Mouse (Mus musculus): ENCODE data around the gene Gps2. TPM values are rescaled to one million over a fixed set of nuclear protein-coding genes. Genes with fewer than 3 reads are reported as not detected.

The Gps2 gene
- total and polyA plus RNA-seq, 2 experiments = 7.0 to 41.0 TPM

GRCm38 (mm10) chr11:69932254-69932653 is 18.6 kb downstream of the Gps2 start:
- Histone ChIP-seq H3K9ac (ENCODE audit: low read depth, low read length) (no peak overlapping the region), H3K4me3 (ENCODE audit: insufficient read depth, low read depth, low read length) (no peak overlapping the region), H3K27ac (replicated peaks; ENCODE audit: insufficient read depth, low read depth, low read length) (no peak overlapping the region), H3K79me2 (ENCODE audit: control insufficient read depth, insufficient read depth, low read length) (no peaks in the 10 kb centered on the region), H3K27me3 (ENCODE audit: control insufficient read depth, insufficient read depth, low read length) (peaks cover 11% of the 10 kb centered on the region), H3K36me3 (ENCODE audit: control insufficient read depth, insufficient read depth, low read length) (no peaks in the 10 kb centered on the region), H3K4me1 (ENCODE audit: control insufficient read depth, insufficient read depth, low read length) (peaks cover 5% of the 10 kb centered on the region)
- no peak for DNase-seq (ENCODE audit: extremely low read depth, low read depth, low spot score)
- peak; percentile 42; the same call in 1 of the 2 replicates for TF ChIP-seq CTCF (IDR thresholded peaks at IDR 0.05; ENCODE audit: low read depth, low read length)
- no peak for TF ChIP-seq POLR2A (IDR thresholded peaks at IDR 0.05; ENCODE audit: extremely low read depth, insufficient read depth, low read length)
- WGBS = 41% methylated on average over 3 of the region's 3 CpGs

- Histone ChIP-seq H3K9ac (ENCODE audit: low read depth, low read length) (no peak overlapping the region), H3K4me3 (ENCODE audit: insufficient read depth, low read depth, low read length) (no peak overlapping the region), H3K79me2 (ENCODE audit: control insufficient read depth, insufficient read depth, low read length) (no peaks in the 10 kb centered on the region), H3K27ac (replicated peaks; ENCODE audit: insufficient read depth, low read depth, low read length) (no peak overlapping the region), H3K36me3 (ENCODE audit: control insufficient read depth, insufficient read depth, low read length) (no peaks in the 10 kb centered on the region), H3K4me1 (ENCODE audit: control insufficient read depth, insufficient read depth, low read length) (peaks cover 5% of the 10 kb centered on the region), H3K27me3 (ENCODE audit: control insufficient read depth, insufficient read depth, low read length) (peaks cover 11% of the 10 kb centered on the region)
- 63% methylated on average over 4 of the region's 4 CpGs for WGBS
- no peak for TF ChIP-seq CTCF (IDR thresholded peaks at IDR 0.05; ENCODE audit: low read depth, low read length)
- DNase-seq (ENCODE audit: extremely low read depth, low read depth, low spot score) = no peak
Observed at GRCm38 (mm10) chr11:69933066-69933465, 19.4 kb downstream of the Gps2 start.

GRCm38 (mm10) chr11:69934169-69934568 is 20.5 kb downstream of the Gps2 start:
- no peak overlapping the region for H3K9ac ChIP-seq (ENCODE audit: low read depth, low read length)
- DNase-seq (ENCODE audit: extremely low read depth, low read depth, low spot score) = peak; percentile 41
- peaks cover 5% of the 10 kb centered on the region for H3K4me1 ChIP-seq (ENCODE audit: control insufficient read depth, insufficient read depth, low read length)
- H3K27ac ChIP-seq (replicated peaks; ENCODE audit: insufficient read depth, low read depth, low read length) = no peak overlapping the region
- H3K79me2 ChIP-seq (ENCODE audit: control insufficient read depth, insufficient read depth, low read length) = no peaks in the 10 kb centered on the region
- H3K4me3 ChIP-seq (ENCODE audit: insufficient read depth, low read depth, low read length) = no peak overlapping the region
- H3K27me3 ChIP-seq (ENCODE audit: control insufficient read depth, insufficient read depth, low read length) = peaks cover 14% of the 10 kb centered on the region
- H3K36me3 ChIP-seq (ENCODE audit: control insufficient read depth, insufficient read depth, low read length) = no peaks in the 10 kb centered on the region
- TF ChIP-seq CTCF (IDR thresholded peaks at IDR 0.05; ENCODE audit: low read depth, low read length) (peak; percentile 91), POLR2A (IDR thresholded peaks at IDR 0.05; ENCODE audit: extremely low read depth, insufficient read depth, low read length) (no peak)
- WGBS = 3% methylated on average over 18 of the region's 18 CpGs

- Histone ChIP-seq H3K27me3 (ENCODE audit: control insufficient read depth, insufficient read depth, low read length) (peaks cover 14% of the 10 kb centered on the region), H3K4me3 (ENCODE audit: insufficient read depth, low read depth, low read length) (no peak overlapping the region)
- 20% methylated on average over 6 of the region's 6 CpGs for WGBS
Observed at GRCm38 (mm10) chr11:69934681-69935080, 21.0 kb downstream of the Gps2 start.

GRCm38 (mm10) chr11:69935137-69935879 is 21.6 kb downstream of the Gps2 start, which contains the start of gene Ybx2:
Gene Ybx2 (plus strand): TSS chr11:69935796.
- Histone ChIP-seq H3K27ac (replicated peaks; ENCODE audit: insufficient read depth, low read depth, low read length) (no peak within 1 kb of the TSS), H3K36me3 (ENCODE audit: control insufficient read depth, insufficient read depth, low read length) (no peaks in the 10 kb centered on the region), H3K4me3 (ENCODE audit: insufficient read depth, low read depth, low read length) (peak within 1 kb of the TSS; percentile 49; the same call in 1 of the 2 replicates), H3K79me2 (ENCODE audit: control insufficient read depth, insufficient read depth, low read length) (no peaks in the 10 kb centered on the region), H3K9ac (ENCODE audit: low read depth, low read length) (peak within 1 kb of the TSS; percentile 26; the same call in 1 of the 2 replicates), H3K4me1 (ENCODE audit: control insufficient read depth, insufficient read depth, low read length) (peaks cover 5% of the 10 kb centered on the region), H3K27me3 (ENCODE audit: control insufficient read depth, insufficient read depth, low read length) (peaks cover 14% of the 10 kb centered on the region)
- peak; percentile 48 for DNase-seq (ENCODE audit: extremely low read depth, low read depth, low spot score)
- TF ChIP-seq CTCF (IDR thresholded peaks at IDR 0.05; ENCODE audit: low read depth, low read length) (no peak), POLR2A (IDR thresholded peaks at IDR 0.05; ENCODE audit: extremely low read depth, insufficient read depth, low read length) (no peak)
- 3% methylated on average over 45 of the region's 62 CpGs for WGBS

More at GRCm38 (mm10) chr11:69934681-69935080, 21.0 kb downstream of the Gps2 start:
- no peak for TF ChIP-seq CTCF (IDR thresholded peaks at IDR 0.05; ENCODE audit: low read depth, low read length)
- no peak for TF ChIP-seq POLR2A (IDR thresholded peaks at IDR 0.05; ENCODE audit: extremely low read depth, insufficient read depth, low read length)
- Histone ChIP-seq H3K4me1 (ENCODE audit: control insufficient read depth, insufficient read depth, low read length) (peaks cover 5% of the 10 kb centered on the region), H3K9ac (ENCODE audit: low read depth, low read length) (no peak overlapping the region), H3K79me2 (ENCODE audit: control insufficient read depth, insufficient read depth, low read length) (no peaks in the 10 kb centered on the region), H3K36me3 (ENCODE audit: control insufficient read depth, insufficient read depth, low read length) (no peaks in the 10 kb centered on the region), H3K27ac (replicated peaks; ENCODE audit: insufficient read depth, low read depth, low read length) (no peak overlapping the region)
- DNase-seq (ENCODE audit: extremely low read depth, low read depth, low spot score) = no peak

- Histone ChIP-seq H3K27ac (replicated peaks; ENCODE audit: insufficient read depth, low read depth, low read length) (no peak overlapping the region), H3K36me3 (ENCODE audit: control insufficient read depth, insufficient read depth, low read length) (no peaks in the 10 kb centered on the region), H3K9ac (ENCODE audit: low read depth, low read length) (no peak overlapping the region), H3K79me2 (ENCODE audit: control insufficient read depth, insufficient read depth, low read length) (no peaks in the 10 kb centered on the region), H3K4me1 (ENCODE audit: control insufficient read depth, insufficient read depth, low read length) (peaks cover 5% of the 10 kb centered on the region), H3K4me3 (ENCODE audit: insufficient read depth, low read depth, low read length) (no peak overlapping the region), H3K27me3 (ENCODE audit: control insufficient read depth, insufficient read depth, low read length) (peaks cover 14% of the 10 kb centered on the region)
- TF ChIP-seq POLR2A (IDR thresholded peaks at IDR 0.05; ENCODE audit: extremely low read depth, insufficient read depth, low read length) = no peak
- no peak for TF ChIP-seq CTCF (IDR thresholded peaks at IDR 0.05; ENCODE audit: low read depth, low read length)
- no peak for DNase-seq (ENCODE audit: extremely low read depth, low read depth, low spot score)
- WGBS = 5% methylated on average over 30 of the region's 30 CpGs
Observed at GRCm38 (mm10) chr11:69936156-69936555, 22.5 kb downstream of the Gps2 start.
